Mouse (Mus musculus): Measurements from ENCODE around the gene 2310039H08Rik. TPM values are rescaled to one million over a fixed set of nuclear protein-coding genes. Genes with fewer than 3 reads are reported as not detected.

2310039H08Rik gene
- polyA plus RNA-seq (2015; fragmentation: Nextera tagmentation; extraction: Ambion mirVana), result 81.1 and 96.9 TPM in 2 replicates

DNA sequence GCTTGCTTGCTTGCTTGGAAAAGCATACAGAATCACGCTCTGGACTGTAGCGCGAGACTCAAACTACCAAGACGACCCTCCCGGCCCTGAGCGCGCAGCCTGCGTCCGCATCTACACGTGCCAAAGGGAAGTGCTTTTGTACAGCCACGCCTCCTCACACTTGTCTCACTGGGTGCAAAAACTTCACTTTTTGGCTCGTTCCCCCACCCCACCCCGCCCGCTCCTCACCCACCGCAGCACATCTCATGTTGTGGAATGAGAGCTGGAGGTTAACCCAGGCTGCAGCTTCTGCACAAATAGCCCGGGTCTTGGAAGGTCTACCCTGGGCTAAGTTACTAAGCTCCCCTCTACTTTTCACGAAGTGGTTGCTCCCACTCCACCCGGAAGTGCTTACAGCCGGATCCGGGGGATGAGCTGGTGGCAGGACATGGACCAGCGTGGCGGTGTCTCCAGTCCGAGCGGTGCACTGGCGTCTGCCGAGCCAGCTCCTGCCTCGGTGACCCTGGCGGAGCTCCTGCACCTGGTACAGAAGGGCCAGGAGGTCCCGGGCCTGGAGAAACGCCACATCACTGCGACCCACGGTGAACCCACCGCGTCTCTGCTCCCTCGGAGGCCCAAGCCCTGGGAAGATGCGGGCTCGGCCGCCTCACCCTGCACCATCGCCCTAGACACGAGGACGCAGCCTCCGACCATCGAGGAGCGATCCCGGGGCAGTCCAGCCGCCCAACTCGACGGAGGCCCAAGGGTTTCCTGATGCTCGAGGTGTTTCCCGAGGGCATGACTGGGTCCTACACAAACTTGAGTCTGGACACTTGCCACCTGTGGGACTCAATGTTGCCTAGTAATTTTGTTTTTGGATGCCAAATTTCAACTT lies at the start of gene 2310039H08Rik:
2310039H08Rik (plus strand) TSS at position 232 of the 874 bp plus-strand sequence.
- peak within 1 kb of the TSS; percentile 94 for H3K9ac ChIP-seq
- peaks cover 13% of the 10 kb centered on the region for H3K4me1 ChIP-seq (replicated peaks)
- H3K27me3 ChIP-seq (replicated peaks), result no peaks in the 10 kb centered on the region
- under 1% methylated on average over 50 of the region's 50 CpGs for WGBS
- H3K4me3 ChIP-seq (replicated peaks), result peak within 1 kb of the TSS; percentile 91
- H3K4me2 ChIP-seq (replicated peaks), result peak within 1 kb of the TSS; percentile 70
- ATAC-seq, result peak; percentile 92
- H3K9me3 ChIP-seq, result no peaks in the 10 kb centered on the region
- H3K27ac ChIP-seq, result peak within 1 kb of the TSS; percentile 90
- H3K36me3 ChIP-seq, result peaks cover 20% of the 10 kb centered on the region

DNA sequence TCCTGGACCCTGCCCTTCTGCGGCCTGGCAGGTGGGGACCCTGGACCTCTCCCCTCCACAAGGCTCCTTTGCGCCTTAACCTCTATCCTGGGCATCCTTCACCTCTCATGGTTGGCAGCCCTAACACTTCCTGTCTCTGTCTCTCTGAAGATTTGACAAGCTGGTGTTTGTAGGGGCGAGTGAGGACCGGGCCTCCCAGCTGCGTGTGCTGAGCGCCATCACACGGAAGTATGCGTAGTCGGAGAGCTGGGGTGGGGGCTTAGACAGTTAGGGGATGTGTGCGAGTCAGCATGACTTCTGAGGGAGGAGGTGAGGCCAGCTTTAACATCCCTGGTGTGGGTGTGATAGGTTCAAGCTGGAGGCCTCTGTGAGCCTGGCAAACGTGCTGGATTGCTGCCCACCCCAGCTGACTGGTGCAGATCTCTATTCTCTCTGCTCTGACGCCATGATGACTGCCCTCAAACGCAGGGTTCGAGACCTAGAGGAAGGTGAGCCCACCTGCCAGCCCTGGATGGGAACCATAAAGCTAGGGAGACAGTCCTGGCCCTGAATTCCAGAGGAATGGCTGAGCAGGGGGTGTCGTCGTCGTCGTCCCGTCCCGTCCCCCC lies 47.9 kb upstream of the 2310039H08Rik start:
- H3K27ac ChIP-seq, result no peak overlapping the region
- H3K4me3 ChIP-seq (replicated peaks), result no peak overlapping the region
- no peak overlapping the region for H3K9ac ChIP-seq
- no peak for ATAC-seq
- H3K9me3 ChIP-seq, result no peaks in the 10 kb centered on the region
- peaks cover 6% of the 10 kb centered on the region for H3K27me3 ChIP-seq (replicated peaks)
- H3K36me3 ChIP-seq, result peaks cover 11% of the 10 kb centered on the region
- 76% methylated on average over 20 of the region's 20 CpGs for WGBS
- H3K4me2 ChIP-seq (replicated peaks), result no peak overlapping the region
- H3K4me1 ChIP-seq (replicated peaks), result 0 out of 2 replicates have a peak, but pooled peaks cover 9% of the 10 kb centered on the region

DNA sequence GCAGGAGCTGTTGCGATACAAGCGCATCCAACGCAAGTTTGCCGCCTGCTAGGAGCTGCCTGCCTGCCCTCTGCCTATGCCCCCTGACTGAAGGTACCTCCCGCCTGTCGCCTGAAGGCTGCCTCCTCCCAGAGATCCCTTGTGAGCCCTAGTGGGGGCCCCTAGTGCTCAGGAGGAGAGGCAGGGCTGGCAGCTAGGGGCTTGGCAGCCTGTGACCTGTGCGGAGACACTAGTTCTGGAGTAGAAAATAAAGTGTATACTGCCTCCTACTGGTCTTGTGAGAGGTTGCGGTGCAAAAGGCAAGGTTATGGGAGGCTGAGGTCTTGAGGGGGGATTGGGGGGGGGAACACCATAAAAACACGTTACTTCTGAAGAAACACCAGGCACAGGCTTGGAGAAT lies 47.2 kb upstream of the 2310039H08Rik start:
- 52% methylated on average over 9 of the region's 9 CpGs for WGBS
- Histone ChIP-seq H3K9ac (no peak overlapping the region), H3K4me1 (replicated peaks) (0 out of 2 replicates have a peak, but pooled peaks cover 9% of the 10 kb centered on the region), H3K4me3 (replicated peaks) (no peak overlapping the region), H3K27ac (no peak overlapping the region), H3K27me3 (replicated peaks) (peaks cover 6% of the 10 kb centered on the region), H3K4me2 (replicated peaks) (no peak overlapping the region), H3K36me3 (peaks cover 11% of the 10 kb centered on the region), H3K9me3 (no peaks in the 10 kb centered on the region)
- ATAC-seq, result no peak

DNA sequence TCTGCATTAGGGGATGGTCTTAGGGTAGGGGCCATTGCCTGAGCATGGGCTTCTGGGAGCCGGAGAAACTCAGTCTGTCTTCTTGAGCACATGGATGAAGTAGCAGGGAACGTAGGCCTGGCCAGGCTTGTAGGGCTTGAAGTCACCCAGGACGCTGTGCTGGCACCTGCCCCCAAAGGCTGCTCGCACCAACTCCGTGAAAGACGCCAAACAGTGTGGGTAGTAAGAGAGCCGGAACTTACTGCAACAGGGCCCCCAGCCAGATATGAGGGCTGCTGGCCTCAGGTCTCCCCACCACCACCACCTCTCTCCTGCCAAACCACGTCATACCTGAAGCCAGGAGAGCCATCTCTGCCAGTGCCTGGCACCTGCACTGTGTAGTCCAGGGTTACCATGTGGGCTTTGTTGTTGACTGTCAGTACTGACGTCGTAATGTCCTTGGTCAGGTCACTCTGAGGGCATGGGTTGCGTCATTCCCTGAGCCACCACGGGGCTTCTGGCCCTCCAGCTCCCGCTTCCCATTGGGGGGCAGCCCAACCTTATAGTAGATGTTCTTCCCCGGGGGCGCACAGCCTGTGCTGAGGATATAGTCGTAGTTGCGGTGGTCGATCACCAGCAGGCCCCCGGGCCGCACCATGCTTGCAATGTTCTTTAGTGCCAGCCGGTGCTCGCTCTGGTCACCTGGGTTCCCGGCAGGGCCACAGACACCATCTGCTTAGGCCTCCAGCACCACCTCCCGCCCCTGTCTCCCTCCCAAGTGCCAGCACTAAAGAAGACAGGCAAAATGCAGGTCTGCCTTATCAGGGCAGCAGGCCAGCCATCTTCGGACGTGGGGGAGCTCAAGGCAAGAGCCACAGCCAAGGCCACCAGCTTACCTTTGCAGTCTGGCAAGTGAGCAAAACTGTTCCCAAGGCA lies 46.4 kb upstream of the 2310039H08Rik start:
- Histone ChIP-seq H3K36me3 (peaks cover 11% of the 10 kb centered on the region), H3K4me3 (replicated peaks) (no peak overlapping the region), H3K4me2 (replicated peaks) (no peak overlapping the region), H3K27ac (no peak overlapping the region), H3K9me3 (no peaks in the 10 kb centered on the region), H3K27me3 (replicated peaks) (peaks cover 6% of the 10 kb centered on the region), H3K4me1 (replicated peaks) (0 out of 2 replicates have a peak, but pooled peaks cover 9% of the 10 kb centered on the region), H3K9ac (no peak overlapping the region)
- ATAC-seq, result no peak
- WGBS, result 92% methylated on average over 26 of the region's 26 CpGs

DNA sequence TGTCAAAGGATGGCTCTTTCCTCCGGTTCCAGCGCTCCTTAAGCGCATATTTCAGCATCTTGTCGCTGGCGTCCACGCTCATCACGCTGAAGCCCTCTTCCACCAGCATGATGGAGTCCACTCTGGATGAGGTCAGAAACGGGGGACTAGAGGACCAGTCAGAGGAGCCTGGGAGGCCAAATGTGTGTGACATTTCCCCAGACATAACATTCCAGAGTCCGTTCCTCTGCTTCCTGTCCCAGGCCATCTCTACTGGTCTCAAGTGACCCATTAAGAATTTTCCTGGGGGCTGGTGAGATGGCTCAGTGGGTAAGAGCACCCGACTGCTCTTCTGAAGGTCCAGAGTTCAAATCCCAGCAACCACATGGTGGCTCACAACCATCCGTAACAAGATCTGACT lies 45.2 kb upstream of the 2310039H08Rik start:
- 92% methylated on average over 11 of the region's 11 CpGs for WGBS
- ATAC-seq, result no peak

DNA sequence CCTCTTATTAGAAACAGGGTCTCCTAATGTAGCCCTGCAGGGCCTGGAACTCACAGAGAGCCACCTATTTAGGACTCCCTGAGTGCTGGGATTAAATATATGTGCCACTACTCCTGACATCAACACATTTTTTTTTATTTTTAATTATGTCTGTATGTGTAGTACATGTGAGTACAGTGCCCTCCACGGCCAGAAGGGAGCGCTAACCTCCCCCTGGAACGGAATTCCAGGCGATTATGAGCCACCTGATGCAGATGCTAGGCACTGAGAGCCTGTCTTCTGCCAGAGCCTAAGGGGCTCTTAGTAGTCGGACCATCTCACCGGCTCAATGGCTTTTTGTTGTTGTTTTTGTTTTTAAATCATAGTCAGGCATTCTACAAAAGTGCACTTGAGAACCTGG lies 44.4 kb upstream of the 2310039H08Rik start:
- no peak overlapping the region for H3K4me3 ChIP-seq (replicated peaks)

More for the DNA sequence above, 45.2 kb upstream of the 2310039H08Rik start:
- Histone ChIP-seq H3K27me3 (replicated peaks) (peaks cover 6% of the 10 kb centered on the region), H3K4me3 (replicated peaks) (no peak overlapping the region), H3K36me3 (peaks cover 11% of the 10 kb centered on the region), H3K4me2 (replicated peaks) (no peak overlapping the region), H3K9ac (no peak overlapping the region), H3K9me3 (no peaks in the 10 kb centered on the region), H3K27ac (no peak overlapping the region), H3K4me1 (replicated peaks) (0 out of 2 replicates have a peak, but pooled peaks cover 9% of the 10 kb centered on the region)

DNA sequence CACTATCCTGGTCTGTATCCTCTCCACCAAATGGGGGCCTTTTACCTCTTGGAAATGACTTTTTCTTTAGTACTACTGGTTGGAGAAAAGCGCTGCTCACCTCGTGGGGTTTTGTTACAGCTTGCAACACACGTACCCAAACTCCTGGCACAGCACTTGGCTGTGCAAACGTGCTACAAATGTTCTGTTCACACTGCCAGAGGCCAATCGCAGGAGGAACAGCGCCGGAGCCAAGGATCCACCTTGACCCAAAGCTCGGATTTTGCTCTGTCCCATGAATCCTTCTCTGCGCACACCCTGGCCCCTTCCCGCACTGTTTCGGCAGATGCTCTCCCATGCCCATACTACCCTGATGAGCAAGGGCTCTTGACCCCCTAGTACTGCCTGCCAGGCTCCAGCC lies 43.9 kb upstream of the 2310039H08Rik start:
- Histone ChIP-seq H3K27me3 (replicated peaks) (peaks cover 6% of the 10 kb centered on the region), H3K9ac (no peak overlapping the region; the same call in 1 of the 2 replicates), H3K4me1 (replicated peaks) (0 out of 2 replicates have a peak, but pooled peaks cover 9% of the 10 kb centered on the region), H3K4me2 (replicated peaks) (peak overlapping the region; percentile 71), H3K4me3 (replicated peaks) (peak overlapping the region; percentile 20), H3K36me3 (peaks cover 8% of the 10 kb centered on the region), H3K9me3 (no peaks in the 10 kb centered on the region), H3K27ac (no peak overlapping the region)
- peak; percentile 16; the same call in 1 of the 2 replicates for ATAC-seq
- 46% methylated on average over 11 of the region's 11 CpGs for WGBS

More for the DNA sequence above, 44.4 kb upstream of the 2310039H08Rik start:
- H3K36me3 ChIP-seq, result peaks cover 11% of the 10 kb centered on the region
- H3K9me3 ChIP-seq, result no peaks in the 10 kb centered on the region
- H3K27ac ChIP-seq, result no peak overlapping the region
- WGBS, result 42% methylated on average over 6 of the region's 6 CpGs
- peaks cover 6% of the 10 kb centered on the region for H3K27me3 ChIP-seq (replicated peaks)
- H3K9ac ChIP-seq, result no peak overlapping the region
- no peak for ATAC-seq
- H3K4me1 ChIP-seq (replicated peaks), result 0 out of 2 replicates have a peak, but pooled peaks cover 9% of the 10 kb centered on the region
- H3K4me2 ChIP-seq (replicated peaks), result no peak overlapping the region

DNA sequence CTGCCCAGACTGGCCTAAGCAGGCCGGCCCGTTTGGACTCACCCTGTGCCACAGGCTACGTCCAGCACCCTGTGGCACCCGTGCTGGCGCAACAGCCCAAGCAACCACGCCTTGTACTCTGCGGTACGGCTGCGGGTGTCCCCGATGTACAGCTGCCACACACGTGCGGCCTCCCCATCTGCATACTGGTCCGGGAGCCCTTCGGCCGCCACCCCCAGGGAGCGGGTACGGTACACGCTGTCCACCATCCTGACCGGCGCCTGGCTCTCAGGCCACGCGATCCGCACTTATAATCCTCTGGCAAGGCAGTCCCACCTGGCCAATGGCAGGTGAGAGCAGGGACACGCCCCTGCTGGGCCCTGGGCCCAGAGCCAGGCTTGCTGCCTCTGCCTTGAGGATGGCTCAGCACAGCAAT lies 43.5 kb upstream of the 2310039H08Rik start, which contains the start of gene Gnmt:
Gnmt (minus strand) TSS at position 265 of the 415 bp plus-strand sequence.
- H3K4me2 ChIP-seq (replicated peaks), result peak within 1 kb of the TSS; percentile 71
- peak; percentile 89 for ATAC-seq
- H3K36me3 ChIP-seq, result peaks cover 6% of the 10 kb centered on the region
- 13% methylated on average over 24 of the region's 24 CpGs for WGBS
- H3K4me3 ChIP-seq (replicated peaks), result peak within 1 kb of the TSS; percentile 20
- H3K4me1 ChIP-seq (replicated peaks), result 0 out of 2 replicates have a peak, but pooled peaks cover 9% of the 10 kb centered on the region
- no peak within 1 kb of the TSS; the same call in 1 of the 2 replicates for H3K9ac ChIP-seq
- H3K9me3 ChIP-seq, result no peaks in the 10 kb centered on the region
- H3K27me3 ChIP-seq (replicated peaks), result peaks cover 6% of the 10 kb centered on the region
- H3K27ac ChIP-seq, result no peak within 1 kb of the TSS

DNA sequence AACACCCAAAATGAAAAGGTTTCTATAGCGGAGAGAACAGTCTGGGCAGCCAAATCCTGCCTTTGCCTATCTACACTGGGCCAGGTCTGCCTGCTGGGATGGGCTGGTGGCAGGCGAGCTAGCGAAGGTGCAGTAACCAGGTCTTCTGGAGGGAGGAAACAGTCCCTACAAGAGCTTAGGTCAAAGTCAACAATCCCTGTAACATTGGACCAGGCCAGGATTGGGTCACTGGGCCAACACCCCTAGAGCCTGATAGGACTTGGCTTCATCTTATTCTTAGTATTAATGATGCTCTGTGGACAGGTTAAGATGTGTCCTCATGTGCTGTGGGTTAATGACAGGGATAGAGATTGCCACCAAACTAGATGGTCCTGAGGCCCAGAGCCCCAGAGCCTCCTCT lies 38.4 kb upstream of the 2310039H08Rik start:
- H3K27me3 ChIP-seq (replicated peaks), result peaks cover 1% of the 10 kb centered on the region
- no peak overlapping the region for H3K27ac ChIP-seq
- no peak overlapping the region for H3K4me2 ChIP-seq (replicated peaks)
- 89% methylated on average over 3 of the region's 3 CpGs for WGBS
- H3K4me1 ChIP-seq (replicated peaks), result 0 out of 2 replicates have a peak, but pooled peaks cover 2% of the 10 kb centered on the region
- no peak overlapping the region for H3K4me3 ChIP-seq (replicated peaks)
- H3K9ac ChIP-seq, result no peak overlapping the region
- ATAC-seq, result no peak
- H3K9me3 ChIP-seq, result no peaks in the 10 kb centered on the region
- H3K36me3 ChIP-seq, result no peaks in the 10 kb centered on the region

DNA sequence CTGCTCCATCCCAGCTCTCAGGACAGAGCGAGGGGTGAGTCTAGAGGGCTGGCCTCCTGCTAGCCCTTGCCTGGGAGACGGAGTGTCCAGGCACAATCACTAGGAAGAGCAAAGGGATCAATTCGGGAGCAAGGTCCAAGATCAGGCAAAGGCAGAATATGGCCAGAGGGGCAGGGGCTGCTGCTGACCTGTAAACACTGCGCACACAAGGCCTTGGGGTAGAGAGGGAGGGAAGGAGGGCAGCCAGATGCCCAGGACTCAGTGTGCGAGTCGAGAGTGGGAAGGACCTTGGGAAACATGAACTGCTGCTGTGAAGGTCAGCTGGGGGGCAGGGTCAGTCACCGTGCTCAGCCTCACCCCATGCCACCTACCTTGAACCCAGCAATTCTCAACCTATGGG lies 37.1 kb upstream of the 2310039H08Rik start:
- Histone ChIP-seq H3K27me3 (replicated peaks) (no peaks in the 10 kb centered on the region), H3K9me3 (no peaks in the 10 kb centered on the region), H3K4me3 (replicated peaks) (no peak overlapping the region), H3K27ac (no peak overlapping the region), H3K4me2 (replicated peaks) (no peak overlapping the region), H3K4me1 (replicated peaks) (no peaks in the 10 kb centered on the region), H3K9ac (no peak overlapping the region), H3K36me3 (no peaks in the 10 kb centered on the region)
- ATAC-seq, result peak; percentile 20; the same call in 1 of the 2 replicates
- WGBS, result 85% methylated on average over 7 of the region's 7 CpGs

DNA sequence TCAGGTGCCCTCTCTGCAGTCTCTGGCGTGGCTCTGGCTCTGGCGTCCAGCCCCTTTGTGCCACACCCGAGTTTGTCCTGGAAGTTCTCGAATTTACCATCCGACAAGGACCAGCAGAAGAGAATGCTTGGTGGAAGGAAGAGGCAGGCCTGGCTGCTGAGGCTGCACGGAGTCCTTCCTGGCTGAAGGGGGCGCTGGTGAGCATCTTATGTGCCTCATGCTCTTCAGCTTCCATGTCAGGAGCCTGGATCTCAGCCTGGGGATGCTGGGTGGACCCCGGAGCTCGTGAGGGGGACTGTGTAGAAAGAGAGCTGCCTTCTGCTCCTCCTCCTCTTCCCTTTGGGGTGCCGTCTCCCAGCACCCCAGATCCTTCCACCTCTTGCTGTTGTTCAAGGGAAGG lies 36.3 kb upstream of the 2310039H08Rik start:
- H3K4me3 ChIP-seq (replicated peaks), result no peak overlapping the region
- H3K27me3 ChIP-seq (replicated peaks), result no peaks in the 10 kb centered on the region
- H3K4me1 ChIP-seq (replicated peaks), result no peaks in the 10 kb centered on the region
- no peak overlapping the region for H3K4me2 ChIP-seq (replicated peaks)
- 63% methylated on average over 9 of the region's 10 CpGs for WGBS
- H3K9ac ChIP-seq, result no peak overlapping the region
- ATAC-seq, result no peak
- no peaks in the 10 kb centered on the region for H3K36me3 ChIP-seq
- H3K27ac ChIP-seq, result no peak overlapping the region
- no peaks in the 10 kb centered on the region for H3K9me3 ChIP-seq
